Mouse (Mus musculus) gastrocnemius, adult 18-20 months (tissue): Measurements from ENCODE around the gene Eno3. TPM values are rescaled to one million over a fixed set of nuclear protein-coding genes. Genes with fewer than 3 reads are reported as not detected.

Experiments used
- microRNA-seq: library from miRNA; unstranded; fragments of <30 nt; microRNA quantifications from one replicate; pipeline ENCODE4 v1.2.0, GENCODE M21; 2021
- total RNA-seq, 2 experiments: library from RNA; stranded (reverse); gene quantifications; 2 replicates each; pipeline ENCODE4 v1.2.3; 2021

Gene Eno3
- total RNA-seq, 2 experiments from 2014 or later, result 5,616 to 7,081 TPM

Small RNA genes lying within 50 kb of the gene (microRNA-seq; reads per million reads assigned to microRNA genes)
- gene Mir6925, result not detected

Other genes starting within 250 kb of the Eno3 start
- gene Pelp1, start 247.2 kb upstream of the Eno3 start, total RNA-seq, result 10 to 100 TPM; 17.9 to 19.2 TPM
- 1 to 10 TPM; 7.6 to 9.0 TPM for gene Arrb2, start 224.6 kb upstream of the Eno3 start, total RNA-seq
- gene Med11, start 205.3 kb upstream of the Eno3 start, total RNA-seq, result 1 to 10 TPM; 4.2 to 4.9 TPM
- under 1 TPM; 0.19 to 0.25 TPM for gene Zmynd15, start 197.8 kb upstream of the Eno3 start, total RNA-seq
- 1 to 10 TPM in 1 of 2 experiments, under 1 TPM in 1; 0.73 to 1.2 TPM for gene Cxcl16, start 197.2 kb upstream of the Eno3 start, total RNA-seq
- gene Tm4sf5, start 152.0 kb upstream of the Eno3 start, total RNA-seq, result not detected
- gene Vmo1, start 142.6 kb upstream of the Eno3 start, total RNA-seq, result not detected
- gene Gltpd2, start 138.0 kb upstream of the Eno3 start, total RNA-seq, result not detected
- 100 to 1,000 TPM; 226 to 241 TPM for gene Psmb6, start 131.8 kb upstream of the Eno3 start, total RNA-seq
- gene Gm40193, start 124.3 kb upstream of the Eno3 start, total RNA-seq, result not detected
- gene Pld2, start 117.1 kb upstream of the Eno3 start, total RNA-seq, result 10 to 100 TPM; 12.2 to 17.7 TPM
- gene Mink1, start 94.3 kb upstream of the Eno3 start, total RNA-seq, result 10 to 100 TPM; 28.8 to 34.1 TPM
- not detected for gene 4930544D05Rik, start 41.4 kb upstream of the Eno3 start, total RNA-seq
- gene Chrne, start 38.0 kb upstream of the Eno3 start, total RNA-seq, result 10 to 100 TPM; 14.7 to 20.6 TPM
- under 1 TPM in 1 of 2 experiments, not detected in 1; 0.09 TPM for gene Gp1ba, start 18.1 kb upstream of the Eno3 start, total RNA-seq
- gene Rnf167, start 10.0 kb upstream of the Eno3 start, total RNA-seq, result 10 to 100 TPM; 35.3 to 37.2 TPM
- 100 to 1,000 TPM; 292 to 304 TPM for gene Slc25a11, start 9.7 kb upstream of the Eno3 start, total RNA-seq
- 100 to 1,000 TPM; 217 to 233 TPM for gene Pfn1, start 2.6 kb upstream of the Eno3 start, total RNA-seq
- 100 to 1,000 TPM in 1 of 2 experiments, 10 to 100 TPM in 1; 83.4 to 103 TPM for gene Spag7, start 12.2 kb downstream of the Eno3 start, total RNA-seq
- 10 to 100 TPM; 40.6 TPM for gene Camta2, start 30.9 kb downstream of the Eno3 start, total RNA-seq
- gene Inca1, start 43.0 kb downstream of the Eno3 start, total RNA-seq, result 1 to 10 TPM; 4.1 to 6.4 TPM
- 100 to 1,000 TPM; 587 to 632 TPM for gene Kif1c, start 43.3 kb downstream of the Eno3 start, total RNA-seq
- 10 to 100 TPM; 12.0 to 13.0 TPM for gene Zfp3, start 107.0 kb downstream of the Eno3 start, total RNA-seq
- not detected for gene Scimp, start 155.4 kb downstream of the Eno3 start, total RNA-seq
- 10 to 100 TPM; 36.6 to 39.7 TPM for gene Rabep1, start 187.6 kb downstream of the Eno3 start, total RNA-seq